Mouse (Mus musculus): Measurements from ENCODE around the gene Scmh1. TPM values are rescaled to one million over a fixed set of nuclear protein-coding genes. Genes with fewer than 3 reads are reported as not detected.

Scmh1 gene
- polyA plus RNA-seq, 1 experiment, result 87.7 TPM

GRCm38 (mm10) chr4:120461741-120462140 lies 56.7 kb downstream of the Scmh1 start:
- no peak overlapping the region for H3K27ac ChIP-seq (ENCODE audit: insufficient read depth, low read length)
- no peak overlapping the region for H3K4me3 ChIP-seq (ENCODE audit: insufficient read depth, low read length)
- H3K4me1 ChIP-seq (ENCODE audit: control insufficient read depth, insufficient read depth, low read length), result peaks cover 2% of the 10 kb centered on the region; the same call in 1 of the 2 replicates
- TF ChIP-seq POLR2A (IDR thresholded peaks at IDR 0.05; ENCODE audit: extremely low read depth, insufficient read depth, low read length), result no peak
- no peak for TF ChIP-seq CTCF (IDR thresholded peaks at IDR 0.05; ENCODE audit: extremely low read depth, insufficient read depth, low read length)

- TF ChIP-seq POLR2A (IDR thresholded peaks at IDR 0.05; ENCODE audit: extremely low read depth, insufficient read depth, low read length) (no peak), CTCF (IDR thresholded peaks at IDR 0.05; ENCODE audit: extremely low read depth, insufficient read depth, low read length) (no peak)
- H3K4me1 ChIP-seq (ENCODE audit: control insufficient read depth, insufficient read depth, low read length), result no peaks in the 10 kb centered on the region
- no peak overlapping the region for H3K27ac ChIP-seq (ENCODE audit: insufficient read depth, low read length)
- H3K4me3 ChIP-seq (ENCODE audit: insufficient read depth, low read length), result no peak overlapping the region
Measured at GRCm38 (mm10) chr4:120472946-120473345, 67.9 kb downstream of the Scmh1 start.

- peaks cover 2% of the 10 kb centered on the region for H3K4me1 ChIP-seq (ENCODE audit: control insufficient read depth, insufficient read depth, low read length)
- no peak for TF ChIP-seq POLR2A (IDR thresholded peaks at IDR 0.05; ENCODE audit: extremely low read depth, insufficient read depth, low read length)
- no peak for TF ChIP-seq CTCF (IDR thresholded peaks at IDR 0.05; ENCODE audit: extremely low read depth, insufficient read depth, low read length)
- no peak overlapping the region for H3K27ac ChIP-seq (ENCODE audit: insufficient read depth, low read length)
- no peak overlapping the region for H3K4me3 ChIP-seq (ENCODE audit: insufficient read depth, low read length)
Measured at GRCm38 (mm10) chr4:120487707-120488106, 82.6 kb downstream of the Scmh1 start.

- no peaks in the 10 kb centered on the region for H3K4me1 ChIP-seq (ENCODE audit: control insufficient read depth, insufficient read depth, low read length)
- H3K4me3 ChIP-seq (ENCODE audit: insufficient read depth, low read length), result no peak overlapping the region
- TF ChIP-seq CTCF (IDR thresholded peaks at IDR 0.05; ENCODE audit: extremely low read depth, insufficient read depth, low read length), result no peak
- no peak for TF ChIP-seq POLR2A (IDR thresholded peaks at IDR 0.05; ENCODE audit: extremely low read depth, insufficient read depth, low read length)
- H3K27ac ChIP-seq (ENCODE audit: insufficient read depth, low read length), result no peak overlapping the region
Measured at GRCm38 (mm10) chr4:120506955-120507354, 101.9 kb downstream of the Scmh1 start.

GRCm38 (mm10) chr4:120511203-120511602 lies 106.1 kb downstream of the Scmh1 start:
- no peak overlapping the region for H3K4me3 ChIP-seq (ENCODE audit: insufficient read depth, low read length)
- TF ChIP-seq POLR2A (IDR thresholded peaks at IDR 0.05; ENCODE audit: extremely low read depth, insufficient read depth, low read length) (no peak), CTCF (IDR thresholded peaks at IDR 0.05; ENCODE audit: extremely low read depth, insufficient read depth, low read length) (no peak)
- H3K4me1 ChIP-seq (ENCODE audit: control insufficient read depth, insufficient read depth, low read length), result no peaks in the 10 kb centered on the region
- no peak overlapping the region for H3K27ac ChIP-seq (ENCODE audit: insufficient read depth, low read length)

GRCm38 (mm10) chr4:120514366-120514765 lies 109.3 kb downstream of the Scmh1 start:
- Histone ChIP-seq H3K4me3 (ENCODE audit: insufficient read depth, low read length) (no peak overlapping the region), H3K4me1 (ENCODE audit: control insufficient read depth, insufficient read depth, low read length) (no peaks in the 10 kb centered on the region), H3K27ac (ENCODE audit: insufficient read depth, low read length) (no peak overlapping the region)
- TF ChIP-seq POLR2A (IDR thresholded peaks at IDR 0.05; ENCODE audit: extremely low read depth, insufficient read depth, low read length) (no peak), CTCF (IDR thresholded peaks at IDR 0.05; ENCODE audit: extremely low read depth, insufficient read depth, low read length) (no peak)

GRCm38 (mm10) chr4:120516491-120516890 lies 111.4 kb downstream of the Scmh1 start:
- H3K4me1 ChIP-seq (ENCODE audit: control insufficient read depth, insufficient read depth, low read length), result no peaks in the 10 kb centered on the region
- TF ChIP-seq CTCF (IDR thresholded peaks at IDR 0.05; ENCODE audit: extremely low read depth, insufficient read depth, low read length), result no peak
- TF ChIP-seq POLR2A (IDR thresholded peaks at IDR 0.05; ENCODE audit: extremely low read depth, insufficient read depth, low read length), result no peak
- H3K27ac ChIP-seq (ENCODE audit: insufficient read depth, low read length), result no peak overlapping the region
- no peak overlapping the region for H3K4me3 ChIP-seq (ENCODE audit: insufficient read depth, low read length)

- H3K4me3 ChIP-seq (ENCODE audit: insufficient read depth, low read length), result no peak overlapping the region
- no peaks in the 10 kb centered on the region for H3K4me1 ChIP-seq (ENCODE audit: control insufficient read depth, insufficient read depth, low read length)
- no peak overlapping the region for H3K27ac ChIP-seq (ENCODE audit: insufficient read depth, low read length)
- no peak for TF ChIP-seq CTCF (IDR thresholded peaks at IDR 0.05; ENCODE audit: extremely low read depth, insufficient read depth, low read length)
- no peak for TF ChIP-seq POLR2A (IDR thresholded peaks at IDR 0.05; ENCODE audit: extremely low read depth, insufficient read depth, low read length)
Measured at GRCm38 (mm10) chr4:120516907-120517306, 111.8 kb downstream of the Scmh1 start.

- H3K4me3 ChIP-seq (ENCODE audit: insufficient read depth, low read length), result no peak overlapping the region
- no peaks in the 10 kb centered on the region for H3K4me1 ChIP-seq (ENCODE audit: control insufficient read depth, insufficient read depth, low read length)
- H3K27ac ChIP-seq (ENCODE audit: insufficient read depth, low read length), result no peak overlapping the region
- TF ChIP-seq POLR2A (IDR thresholded peaks at IDR 0.05; ENCODE audit: extremely low read depth, insufficient read depth, low read length), result no peak
Measured at GRCm38 (mm10) chr4:120517335-120517734, 112.3 kb downstream of the Scmh1 start.

GRCm38 (mm10) chr4:120521761-120522160 lies 116.7 kb downstream of the Scmh1 start:
- TF ChIP-seq CTCF (IDR thresholded peaks at IDR 0.05; ENCODE audit: extremely low read depth, insufficient read depth, low read length) (no peak), POLR2A (IDR thresholded peaks at IDR 0.05; ENCODE audit: extremely low read depth, insufficient read depth, low read length) (no peak)
- no peak overlapping the region for H3K4me3 ChIP-seq (ENCODE audit: insufficient read depth, low read length)
- H3K27ac ChIP-seq (ENCODE audit: insufficient read depth, low read length), result no peak overlapping the region
- no peaks in the 10 kb centered on the region for H3K4me1 ChIP-seq (ENCODE audit: control insufficient read depth, insufficient read depth, low read length)

- Histone ChIP-seq H3K4me1 (ENCODE audit: control insufficient read depth, insufficient read depth, low read length) (no peaks in the 10 kb centered on the region), H3K27ac (ENCODE audit: insufficient read depth, low read length) (no peak overlapping the region), H3K4me3 (ENCODE audit: insufficient read depth, low read length) (no peak overlapping the region)
- TF ChIP-seq CTCF (IDR thresholded peaks at IDR 0.05; ENCODE audit: extremely low read depth, insufficient read depth, low read length) (no peak), POLR2A (IDR thresholded peaks at IDR 0.05; ENCODE audit: extremely low read depth, insufficient read depth, low read length) (no peak)
Measured at GRCm38 (mm10) chr4:120522351-120522750, 117.3 kb downstream of the Scmh1 start.
